Mouse (Mus musculus) embryonic fibroblast, embryonic 13.5 days (primary cell): ENCODE results near the gene Tmem170.

ENCODE experiments used
- CTCF ChIP-seq: IDR thresholded peaks from 2 replicates; pipeline ENCODE4 v1.5.1; 2011; ENCODE audit warnings: mild to moderate bottlenecking, control low read depth, low read length, moderate library complexity, borderline replicate concordance; ENCODE audit not compliant: insufficient read depth
- POLR2A ChIP-seq: IDR thresholded peaks from 2 replicates; pipeline ENCODE4 v1.6.1; 2011; ENCODE audit warnings: low read depth, mild to moderate bottlenecking, control low read depth, low read length, moderate library complexity

DNA sequence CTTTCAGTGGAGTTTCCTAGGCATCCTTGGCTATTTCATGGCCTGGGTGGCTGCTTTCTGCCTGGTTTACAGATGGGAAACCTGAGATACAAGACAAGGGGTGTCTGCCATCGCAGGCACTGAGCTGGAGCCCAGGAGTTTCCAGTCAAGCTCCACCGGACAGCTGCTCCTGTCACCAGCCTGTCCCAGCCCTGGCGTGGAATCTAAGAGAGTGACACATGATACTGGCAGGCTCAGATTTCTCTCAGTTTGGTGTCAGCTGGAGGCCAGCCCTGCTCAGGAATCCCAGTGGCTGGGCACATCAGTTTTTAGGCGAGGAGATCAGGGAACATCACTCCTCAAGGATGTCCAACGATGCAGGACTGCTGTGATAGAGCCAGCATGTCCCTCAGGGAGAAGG lies 25.5 kb upstream of the Tmem170 start:
- no peak for TF ChIP-seq POLR2A
- TF ChIP-seq CTCF: no peak
